Mouse (Mus musculus) spleen, adult 2 months (tissue): ENCODE results near the gene Psat1.

Experiments
- CTCF ChIP-seq: fragments of 200-500 bp; IDR thresholded peaks from 2 replicates; pipeline ENCODE4 v1.5.1; 2011; ENCODE audit warnings: mild to moderate bottlenecking, inconsistent platforms; ENCODE audit not compliant: insufficient read depth, insufficient read length, insufficient replicate concordance; ENCODE audit errors: extremely low read depth
- POLR2A ChIP-seq: fragments of 200-500 bp; IDR thresholded peaks from 2 replicates; pipeline ENCODE4 v1.6.1; 2011; ENCODE audit warnings: low read depth, low read length, inconsistent platforms

DNA sequence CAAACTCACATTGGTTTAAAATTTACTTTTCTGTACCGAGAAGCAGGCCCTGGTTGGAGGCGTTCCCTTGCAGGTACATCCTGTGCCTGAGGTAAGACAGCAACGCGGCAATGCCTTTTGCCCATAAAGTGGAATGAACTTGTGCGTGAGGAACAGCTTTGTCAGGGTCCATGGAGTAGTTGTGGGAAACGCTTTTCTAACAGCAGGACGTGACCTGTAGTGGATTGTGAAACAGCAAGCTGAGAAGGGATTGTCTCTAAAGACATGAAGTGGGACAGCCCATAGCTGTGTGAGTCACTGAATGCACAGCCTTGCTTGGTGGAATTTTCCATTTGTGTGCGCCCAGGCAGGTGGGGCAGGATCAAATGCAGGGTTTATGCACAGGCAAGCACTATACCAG is 5.7 kb downstream of the Psat1 start:
- TF ChIP-seq POLR2A (no peak), CTCF (no peak)
